Mouse (Mus musculus): Measurements from ENCODE around the gene Zfp955a. TPM values are rescaled to one million over a fixed set of nuclear protein-coding genes. Genes with fewer than 3 reads are reported as not detected.
"Not testable (repeated sequence)": the region's sequence is repeated elsewhere in the genome, so short reads cannot be mapped to it uniquely, and the experiment has no call there.

The Zfp955a gene
- total RNA-seq (2021), result 10 to 100 TPM in 1 of 2 experiments, 1 to 10 TPM in 1; 10.0 to 11.6 TPM

DNA sequence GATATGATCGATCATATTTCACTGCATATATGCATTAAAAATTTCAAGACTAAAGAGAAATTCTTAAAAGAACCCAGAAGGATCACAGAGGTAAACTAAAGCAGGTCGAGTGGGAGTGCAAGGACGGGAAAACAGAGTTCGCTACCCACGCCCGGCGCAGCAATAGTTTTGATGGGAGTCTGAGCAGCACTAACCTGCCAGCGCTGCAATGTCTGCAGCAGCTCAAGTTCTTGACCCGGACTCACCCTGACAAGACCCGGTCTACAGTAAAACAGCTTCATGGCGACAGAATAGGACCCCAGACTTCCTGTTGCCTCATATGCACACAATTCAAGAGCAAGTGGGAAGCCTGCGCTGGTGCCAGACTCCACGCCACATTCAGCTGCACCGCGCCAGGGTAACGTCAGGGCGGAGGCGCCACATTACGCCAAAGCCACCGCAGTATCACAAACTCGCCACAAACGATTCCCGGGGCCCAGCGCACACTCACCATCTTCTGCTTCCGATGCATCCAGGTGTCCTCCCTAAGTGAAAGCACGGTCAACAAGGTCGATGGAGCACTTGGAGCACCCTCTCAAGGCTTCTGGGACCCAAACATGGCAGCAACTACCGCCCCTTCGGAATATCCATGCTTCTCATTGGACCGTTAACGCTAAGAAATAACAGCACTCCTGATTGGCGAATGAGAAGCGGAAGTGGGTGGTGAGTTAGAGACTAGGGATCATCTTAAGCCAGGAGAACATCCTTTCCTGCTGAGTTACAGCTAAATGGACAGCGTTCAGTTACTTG lies at the start of gene Zfp955a:
TSS of gene Zfp955a (minus strand) at position 616 of the 789 bp plus-strand sequence.
- intact Hi-C loops (cut with DNase I); DNase-seq (ENCODE audit: low spot score): not testable (repeated sequence)

DNA sequence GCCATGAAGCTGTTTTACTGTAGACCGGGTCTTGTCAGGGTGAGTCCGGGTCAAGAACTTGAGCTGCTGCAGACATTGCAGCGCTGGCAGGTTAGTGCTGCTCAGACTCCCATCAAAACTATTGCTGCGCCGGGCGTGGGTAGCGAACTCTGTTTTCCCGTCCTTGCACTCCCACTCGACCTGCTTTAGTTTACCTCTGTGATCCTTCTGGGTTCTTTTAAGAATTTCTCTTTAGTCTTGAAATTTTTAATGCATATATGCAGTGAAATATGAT lies 34.9 kb upstream of the Zfp955a start:
- DNase-seq (ENCODE audit: low spot score); intact Hi-C loops (cut with DNase I): not testable (repeated sequence)

DNA sequence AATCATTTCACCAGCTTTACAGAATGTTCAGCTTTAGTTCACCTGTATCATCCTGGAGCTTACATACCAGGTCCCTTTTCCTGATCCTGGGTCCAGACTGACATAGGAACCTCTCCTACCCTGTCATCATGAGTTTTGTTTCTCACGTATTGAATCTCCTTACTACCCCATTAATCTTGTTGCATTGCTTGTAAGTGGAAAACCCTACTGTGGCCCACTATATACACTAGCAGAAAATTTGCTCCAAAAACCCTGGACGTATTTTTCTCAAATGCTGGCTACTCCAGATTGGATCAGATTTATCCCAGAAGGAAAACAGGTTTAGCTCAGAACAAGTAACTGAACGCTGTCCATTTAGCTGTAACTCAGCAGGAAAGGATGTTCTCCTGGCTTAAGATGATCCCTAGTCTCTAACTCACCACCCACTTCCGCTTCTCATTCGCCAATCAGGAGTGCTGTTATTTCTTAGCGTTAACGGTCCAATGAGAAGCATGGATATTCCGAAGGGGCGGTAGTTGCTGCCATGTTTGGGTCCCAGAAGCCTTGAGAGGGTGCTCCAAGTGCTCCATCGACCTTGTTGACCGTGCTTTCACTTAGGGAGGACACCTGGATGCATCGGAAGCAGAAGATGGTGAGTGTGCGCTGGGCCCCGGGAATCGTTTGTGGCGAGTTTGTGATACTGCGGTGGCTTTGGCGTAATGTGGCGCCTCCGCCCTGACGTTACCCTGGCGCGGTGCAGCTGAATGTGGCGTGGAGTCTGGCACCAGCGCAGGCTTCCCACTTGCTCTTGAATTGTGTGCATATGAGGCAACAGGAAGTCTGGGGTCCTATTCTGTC lies 34.3 kb upstream of the Zfp955a start, which contains the start of gene Zfp955b:
TSS of gene Zfp955b (plus strand) at position 506 of the 837 bp plus-strand sequence.
- intact Hi-C loops (cut with DNase I); DNase-seq (ENCODE audit: low spot score): not testable (repeated sequence)

DNA sequence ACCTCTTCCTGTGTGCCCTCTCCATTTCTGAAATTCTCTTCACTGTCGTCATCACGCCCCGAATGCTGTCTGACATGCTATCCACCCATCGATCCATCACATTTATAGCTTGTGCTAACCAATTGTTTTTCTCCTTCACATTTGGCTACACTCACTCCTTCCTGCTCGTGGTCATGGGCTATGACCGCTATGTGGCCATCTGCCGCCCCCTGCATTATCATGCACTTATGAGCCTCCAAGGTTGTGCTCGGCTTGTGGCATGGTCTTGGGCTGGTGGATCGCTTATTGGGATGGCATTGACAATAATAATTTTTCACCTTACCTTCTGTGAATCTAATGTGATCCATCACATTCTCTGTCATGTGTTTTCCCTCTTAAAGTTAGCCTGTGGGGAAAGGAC lies 14.0 kb upstream of the Zfp955a start:
- intact Hi-C loops (cut with DNase I), result no loop called here

DNA sequence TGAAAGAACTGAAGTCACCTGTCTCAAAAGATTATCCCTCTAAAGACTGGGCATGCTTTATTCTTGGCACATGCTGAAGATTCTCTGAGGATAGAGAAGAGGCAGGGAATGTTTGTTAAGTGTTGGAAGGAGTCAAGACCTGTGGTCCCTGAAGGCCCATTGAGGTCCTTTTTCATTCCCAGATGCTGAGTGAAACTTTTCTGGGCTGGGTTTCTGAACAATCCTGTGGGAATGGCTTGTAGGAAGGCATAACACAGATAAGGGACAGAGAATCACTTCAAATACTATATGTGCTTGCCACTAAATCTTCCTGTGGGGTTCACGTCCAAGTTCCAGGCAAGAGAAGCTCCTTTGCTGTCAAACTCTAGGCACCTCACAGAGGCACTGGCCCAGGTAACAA lies 9.4 kb upstream of the Zfp955a start, which contains the start of gene Olfr63:
TSS of gene Olfr63 (plus strand) at position 301 of the 400 bp plus-strand sequence.
- no peak for DNase-seq (ENCODE audit: low spot score)
- intact Hi-C loops (cut with DNase I), result no loop called here

More for the DNA sequence above, 14.0 kb upstream of the Zfp955a start:
- no peak for DNase-seq (ENCODE audit: low spot score)

DNA sequence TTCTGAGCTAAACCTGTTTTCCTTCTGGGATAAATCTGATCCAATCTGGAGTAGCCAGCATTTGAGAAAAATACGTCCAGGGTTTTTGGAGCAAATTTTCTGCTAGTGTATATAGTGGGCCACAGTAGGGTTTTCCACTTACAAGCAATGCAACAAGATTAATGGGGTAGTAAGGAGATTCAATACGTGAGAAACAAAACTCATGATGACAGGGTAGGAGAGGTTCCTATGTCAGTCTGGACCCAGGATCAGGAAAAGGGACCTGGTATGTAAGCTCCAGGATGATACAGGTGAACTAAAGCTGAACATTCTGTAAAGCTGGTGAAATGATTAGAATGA lies 343 bp upstream of the Zfp955a start:
- intact Hi-C loops (cut with DNase I); DNase-seq (ENCODE audit: low spot score): not testable (repeated sequence)

DNA sequence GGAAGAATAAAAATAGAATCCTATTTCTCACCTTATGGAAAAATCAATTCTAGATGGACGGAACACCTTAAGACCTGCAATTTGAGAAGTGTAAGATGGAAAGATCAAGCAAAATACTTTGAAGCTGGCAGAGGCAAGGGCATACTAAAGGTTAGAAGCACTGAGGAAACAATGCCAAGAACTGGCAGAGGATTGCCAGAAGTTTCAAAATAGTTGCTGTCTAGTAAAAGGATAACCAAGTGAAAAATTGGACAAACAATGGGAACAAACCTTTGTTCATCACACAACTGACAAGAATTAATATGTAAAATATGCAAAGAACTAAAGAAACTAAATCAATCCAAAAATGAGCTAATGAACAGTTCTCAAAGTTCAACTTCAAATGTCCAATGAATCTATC lies 18.3 kb downstream of the Zfp955a start:
- intact Hi-C loops (cut with DNase I), result loop anchor here (10.0 kb wide), 1 partner anchor 68 kb away; no protein-coding TSS in a partner anchor
- DNase-seq (ENCODE audit: low spot score), result not testable (repeated sequence)

DNA sequence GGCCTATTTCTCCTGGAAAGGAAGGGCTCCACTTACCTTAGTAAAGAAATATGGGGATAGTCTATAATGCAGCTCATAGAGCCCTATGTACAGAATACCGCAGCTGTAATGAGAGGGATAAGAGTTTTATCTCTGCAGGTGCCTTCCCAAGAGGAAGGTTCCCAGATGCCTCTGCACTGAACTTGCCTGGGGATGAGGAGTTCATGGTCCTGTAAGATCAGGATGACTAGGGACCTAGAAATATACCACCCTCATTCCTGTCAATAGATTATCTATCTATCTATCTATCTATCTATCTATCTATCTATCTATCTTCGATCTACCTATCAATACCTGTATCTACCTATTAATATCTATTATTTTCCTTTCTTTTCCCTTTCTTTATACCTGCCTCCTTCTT lies 33.4 kb downstream of the Zfp955a start, which contains the start of gene Olfr1564:
TSS of gene Olfr1564 (minus strand) at position 101 of the 400 bp plus-strand sequence.
- DNase-seq (ENCODE audit: low spot score), result no peak
- intact Hi-C loops (cut with DNase I), result no loop called here

DNA sequence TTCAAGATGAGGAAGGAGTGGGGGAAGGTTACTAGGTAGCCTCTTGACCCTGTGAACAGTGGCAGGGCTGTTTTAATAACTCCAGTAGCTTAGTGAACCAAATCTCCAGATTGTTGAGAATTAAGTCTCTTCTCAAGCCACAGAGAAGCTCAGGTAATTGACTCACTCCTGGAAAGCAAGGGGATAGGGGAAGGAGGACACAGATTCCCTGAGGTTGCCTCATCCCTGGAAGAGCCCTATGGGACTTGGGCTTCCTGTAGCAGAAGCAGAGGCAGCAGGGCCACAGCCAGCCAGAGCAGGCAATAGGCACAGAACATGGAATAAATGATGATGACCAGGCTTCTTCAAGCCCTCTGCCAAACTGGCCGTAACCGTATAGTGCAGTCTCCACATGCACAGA lies 63.9 kb downstream of the Zfp955a start, which contains the start of gene Olfr239:
TSS of gene Olfr239 (plus strand) at position 301 of the 400 bp plus-strand sequence.
- intact Hi-C loops (cut with DNase I); DNase-seq (ENCODE audit: low spot score): not testable (repeated sequence)

Other genes with a start within 250 kb of the Zfp955a start
- 1 to 10 TPM; 4.8 to 4.9 TPM for gene Zfp763, start 221.7 kb downstream of the Zfp955a start, total RNA-seq (2021)
- gene 4921501E09Rik, start 187.1 kb downstream of the Zfp955a start, total RNA-seq (2021), result not detected
- gene Zfp563, start 165.8 kb downstream of the Zfp955a start, total RNA-seq (2021), result 1 to 10 TPM; 6.3 to 7.7 TPM
- under 1 TPM; 0.08 to 0.13 TPM for gene Morc2b, start 115.5 kb downstream of the Zfp955a start, total RNA-seq (2021)
- not detected for gene Olfr55, start 86.7 kb downstream of the Zfp955a start, total RNA-seq (2021)
- gene Olfr239, start 63.8 kb downstream of the Zfp955a start, total RNA-seq (2021), result not detected
- gene Olfr1564, start 33.5 kb downstream of the Zfp955a start, total RNA-seq (2021), result under 1 TPM; 0.08 to 0.22 TPM
- not detected for gene Olfr63, start 9.5 kb upstream of the Zfp955a start, total RNA-seq (2021)
- gene Zfp955b, start 34.4 kb upstream of the Zfp955a start, total RNA-seq (2021), result 10 to 100 TPM; 10.8 to 16.5 TPM
- gene Zfp81, start 103.7 kb upstream of the Zfp955a start, total RNA-seq (2021), result 1 to 10 TPM; 5.6 to 6.0 TPM
- gene Zfp101, start 139.5 kb upstream of the Zfp955a start, total RNA-seq (2021), result 1 to 10 TPM; 3.9 to 4.1 TPM
- not detected for gene Actl9, start 177.8 kb upstream of the Zfp955a start, total RNA-seq (2021)